Mouse (Mus musculus): Measurements from ENCODE around the gene Tmem33. TPM values are rescaled to one million over a fixed set of nuclear protein-coding genes. Genes with fewer than 3 reads are reported as not detected.

Tmem33 gene
- polyA plus RNA-seq, 1 experiment from 2014 or later = 48.3 TPM

Other genes with a start within 250 kb of the Tmem33 start
- gene Phox2b, start 161.3 kb upstream of the Tmem33 start, polyA plus RNA-seq (2014; fragmentation: Nextera tagmentation; extraction: Ambion mirVana) = 0.15 and 0.89 TPM in 2 replicates
- 158 and 165 TPM in 2 replicates for gene Slc30a9, start 46.4 kb downstream of the Tmem33 start, polyA plus RNA-seq (2014; fragmentation: Nextera tagmentation; extraction: Ambion mirVana)
- gene Bend4, start 167.7 kb downstream of the Tmem33 start, polyA plus RNA-seq (2014; fragmentation: Nextera tagmentation; extraction: Ambion mirVana) = 18.9 and 20.5 TPM in 2 replicates

Data from heart, embryonic 14.5 days (tissue).